Mouse (Mus musculus) gastrocnemius, postnatal 10 days (tissue): ENCODE results near the gene Gatd1. TPM values are rescaled to one million over a fixed set of nuclear protein-coding genes. Genes with fewer than 3 reads are reported as not detected.
"Not testable (repeated sequence)": the region's sequence is repeated elsewhere in the genome, so short reads cannot be mapped to it uniquely, and the experiment has no call there.

Source experiments
- DNase-seq: peaks from one replicate; pipeline ENCODE4 v3.0.0; 2021; ENCODE audit warnings: mixed read lengths
- long read RNA-seq, 2 experiments: library from polyadenylated mRNA; stranded (forward); transcript quantifications; one replicate each; pipeline ENCODE4 v2.0.0; 2021
- total RNA-seq, 2 experiments: library from RNA; stranded (reverse); gene quantifications; 2 replicates each; pipeline ENCODE4 v1.2.3; 2021

Gene Gatd1
- total RNA-seq: 10 to 100 TPM; 12.1 to 13.5 TPM
- long read RNA-seq, experiment 1, transcript Gatd1-201 (8 exons, 1,898 nt): major isoform, 11 of 12 reads
- long read RNA-seq, experiment 1, partial matches to known transcripts: 0 of 12 reads
- long read RNA-seq, experiment 1, other reads (novel, unspliced or antisense): 1 of 12 reads
- long read RNA-seq, experiment 2, partial matches to known transcripts: 0 of 5 reads
- long read RNA-seq, experiment 2, other reads (novel, unspliced or antisense): 1 of 5 reads

DNA sequence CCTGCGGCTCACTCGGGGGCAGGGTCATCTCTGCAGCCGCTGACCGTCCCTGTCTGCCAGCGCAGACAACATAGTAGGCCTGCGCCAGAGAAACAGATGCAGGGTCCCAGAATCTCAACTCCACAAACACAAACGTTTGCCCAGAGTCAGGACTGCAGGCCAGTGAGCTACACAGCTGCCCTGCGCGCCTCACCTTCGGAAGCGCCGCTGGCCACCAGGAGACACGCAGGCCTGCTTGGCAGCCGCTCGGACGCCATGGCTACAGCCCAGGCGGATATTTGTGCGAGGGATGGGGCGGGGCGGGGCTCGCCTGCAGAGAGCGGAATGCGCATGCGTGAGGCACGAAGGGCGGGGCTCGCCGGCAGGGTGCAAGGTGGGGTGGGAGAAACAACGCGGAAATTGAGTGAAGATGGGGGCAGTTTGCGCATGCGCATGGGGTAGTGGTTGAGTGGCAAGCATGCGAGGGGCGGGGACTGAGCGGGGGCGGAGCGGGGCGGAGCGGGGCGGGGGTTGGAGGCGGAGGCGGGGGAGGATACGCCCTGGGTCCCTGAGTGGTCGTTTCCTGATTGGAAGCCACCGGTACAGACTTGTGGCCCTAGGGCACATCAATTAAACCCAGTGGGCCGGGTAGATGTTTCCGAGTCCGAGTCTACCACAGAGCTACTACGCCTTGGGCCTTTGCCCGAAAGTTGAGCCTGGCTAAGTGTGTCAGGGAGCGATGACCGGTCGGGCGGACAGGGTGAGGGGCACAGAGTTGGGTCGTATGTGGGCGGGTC is at the start of gene Gatd1:
TSS of gene Gatd1 (minus strand) at position 328 of the 776 bp plus-strand sequence.
- peak; percentile 100 for DNase-seq

DNA sequence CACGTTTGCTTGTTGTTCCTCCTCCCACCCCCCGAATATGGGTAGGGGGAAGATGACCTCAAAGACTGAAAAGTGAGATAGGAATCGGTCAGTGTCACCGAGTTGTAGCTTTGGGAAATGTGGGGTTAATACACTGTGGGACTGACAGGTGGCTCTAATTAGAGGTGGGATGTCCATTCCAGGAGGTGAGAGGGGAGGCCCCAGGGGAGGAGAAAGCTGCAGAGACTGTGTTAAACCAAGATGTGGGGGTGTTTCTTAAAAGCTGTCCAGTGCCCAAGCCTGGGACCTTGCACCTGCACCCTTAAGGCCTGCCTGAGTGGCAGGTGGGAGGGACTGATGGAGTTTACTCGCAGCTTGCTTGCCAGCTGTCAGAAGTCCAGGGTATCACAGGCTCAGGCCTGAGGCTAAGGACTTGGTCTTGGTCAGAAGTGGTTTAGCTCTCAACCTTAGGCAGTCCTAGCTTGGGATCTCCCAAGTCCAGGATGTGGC is 48.4 kb upstream of the Gatd1 start:
- DNase-seq: peak; percentile 34

DNA sequence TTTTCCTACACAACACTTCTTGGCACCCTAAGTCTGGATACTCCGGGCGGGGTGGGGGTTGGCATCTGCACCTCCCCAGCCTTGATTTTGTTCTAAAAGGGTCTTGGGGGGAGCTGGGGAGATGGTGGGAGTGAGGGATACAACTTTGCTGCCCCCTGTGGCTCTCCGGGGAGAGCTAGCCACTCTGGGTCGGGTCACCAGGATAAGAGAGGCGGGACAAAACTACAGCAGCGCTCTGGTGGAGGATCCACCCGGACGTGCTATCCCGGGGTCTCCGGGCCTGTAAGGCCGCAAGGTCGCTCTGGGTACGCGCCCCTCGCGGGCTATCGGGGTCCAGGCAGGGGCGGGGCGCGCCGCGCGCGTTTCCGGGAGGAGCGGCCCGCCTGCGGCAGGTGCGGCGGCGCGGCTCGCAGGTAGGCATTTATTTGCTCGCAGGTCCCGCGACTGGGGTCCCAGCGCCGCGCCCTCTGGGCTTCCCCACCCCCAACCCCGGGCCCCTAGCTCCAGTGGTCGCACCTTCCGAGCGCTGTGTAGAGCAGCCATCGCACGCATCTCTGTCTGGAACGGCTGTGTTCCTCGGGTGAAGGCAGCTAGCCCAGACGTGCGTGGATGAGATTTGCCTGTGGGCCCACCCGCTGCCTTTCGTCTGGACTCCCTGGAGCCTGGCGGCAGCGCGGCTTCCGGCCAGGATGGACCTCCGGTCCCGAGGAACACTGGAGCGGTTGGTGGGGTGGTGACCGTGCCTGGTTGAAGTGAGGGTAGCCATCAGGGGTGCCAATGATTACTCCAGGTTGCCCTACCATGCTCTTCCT is 47.8 kb upstream of the Gatd1 start:
- peak; percentile 43 for DNase-seq

DNA sequence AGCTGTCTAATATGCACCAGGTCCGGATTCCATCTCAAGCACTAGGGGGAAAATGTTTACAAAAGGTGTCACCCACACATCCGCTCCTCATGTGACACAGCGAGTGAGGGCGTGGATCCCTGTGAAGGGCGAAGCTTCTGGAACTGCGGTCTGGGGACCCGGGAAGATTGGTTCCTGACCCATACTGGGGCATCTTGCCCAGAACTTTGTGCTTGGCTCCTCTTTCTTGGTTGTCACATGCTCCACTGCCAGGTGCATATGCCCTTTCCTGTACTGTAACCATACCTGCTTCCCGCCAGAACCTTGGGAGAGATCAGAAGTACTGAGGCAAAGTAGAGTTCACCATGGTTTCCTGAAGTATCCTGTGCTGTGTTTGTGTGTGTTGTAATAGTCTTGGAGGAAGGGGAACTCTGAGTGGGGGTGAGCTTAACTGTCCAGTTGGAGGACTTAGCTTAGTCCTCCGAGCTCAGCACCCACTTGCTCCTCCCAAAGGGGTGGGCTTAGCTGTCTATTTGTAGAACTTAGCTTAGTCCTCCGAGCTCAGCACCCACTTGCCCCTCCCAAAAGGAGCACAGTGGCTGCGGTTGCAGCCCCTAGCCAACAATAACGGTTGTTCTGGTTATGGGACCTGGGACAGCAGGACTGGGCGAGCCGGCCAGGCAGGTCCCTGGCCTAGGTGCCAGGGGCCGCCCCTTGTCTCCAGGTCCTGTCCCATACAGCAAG is 46.6 kb upstream of the Gatd1 start, which contains the start of gene Cracr2b:
TSS of gene Cracr2b (plus strand) at position 704 of the 723 bp plus-strand sequence.
- peak; percentile 29 for DNase-seq

DNA sequence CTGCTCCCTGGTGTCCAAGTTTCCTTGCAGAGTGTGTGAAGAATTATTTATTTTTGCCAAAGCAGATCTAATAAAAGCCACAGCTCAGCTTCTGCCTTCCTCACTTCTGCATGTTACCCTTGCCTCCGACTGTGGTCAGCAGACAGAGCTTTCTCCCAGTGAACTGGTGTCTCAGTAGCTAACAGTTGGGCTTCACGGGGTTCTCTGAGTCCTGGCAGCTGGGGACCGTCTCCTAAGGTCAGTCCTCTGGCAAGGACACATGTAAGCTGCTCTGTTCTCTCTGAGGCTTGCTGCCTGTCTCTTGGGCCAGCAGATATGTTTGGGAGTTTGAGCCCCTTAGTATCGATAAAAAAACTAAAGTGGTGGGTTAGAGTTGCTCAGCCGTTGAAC is 46.1 kb upstream of the Gatd1 start:
- DNase-seq: no peak

DNA sequence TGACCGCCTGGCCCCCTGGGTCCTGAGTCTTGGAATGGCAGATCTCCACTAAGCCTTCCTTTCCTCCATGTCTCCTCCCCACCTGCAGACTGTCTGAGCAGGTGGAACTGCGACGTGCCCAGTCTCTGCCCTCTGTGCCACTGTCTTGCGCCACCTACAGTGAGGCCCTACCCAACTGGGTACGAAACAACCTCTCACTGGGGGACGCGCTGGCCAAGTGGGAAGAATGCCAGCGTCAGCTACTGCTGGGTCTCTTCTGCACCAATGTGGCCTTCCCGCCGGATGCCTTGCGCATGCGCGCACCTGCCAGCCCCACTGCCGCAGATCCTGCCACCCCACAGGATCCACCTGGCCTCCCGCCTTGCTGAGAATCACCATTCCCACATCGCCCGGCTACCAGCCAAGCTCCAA is 45.4 kb upstream of the Gatd1 start:
- DNase-seq: peak; percentile 27

DNA sequence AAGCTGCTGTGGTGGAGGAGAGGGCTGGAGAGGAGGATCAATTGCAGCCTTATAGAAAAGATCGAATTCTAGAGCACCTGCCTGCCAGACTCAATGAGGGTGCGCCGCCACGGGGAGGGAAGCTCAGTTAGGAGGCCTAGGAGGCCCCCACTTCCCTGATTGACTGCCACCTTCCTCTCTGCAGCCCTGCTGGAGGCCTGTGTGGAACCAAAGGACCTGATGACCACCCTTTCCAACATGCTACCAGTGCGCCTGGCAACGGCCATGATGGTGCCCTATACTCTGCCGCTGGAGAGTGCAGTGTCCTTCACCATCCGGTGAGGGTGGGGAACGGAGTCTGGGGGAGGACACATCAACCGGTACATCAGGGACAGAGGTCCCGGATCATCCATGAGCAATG is 44.7 kb upstream of the Gatd1 start:
- DNase-seq: no peak

DNA sequence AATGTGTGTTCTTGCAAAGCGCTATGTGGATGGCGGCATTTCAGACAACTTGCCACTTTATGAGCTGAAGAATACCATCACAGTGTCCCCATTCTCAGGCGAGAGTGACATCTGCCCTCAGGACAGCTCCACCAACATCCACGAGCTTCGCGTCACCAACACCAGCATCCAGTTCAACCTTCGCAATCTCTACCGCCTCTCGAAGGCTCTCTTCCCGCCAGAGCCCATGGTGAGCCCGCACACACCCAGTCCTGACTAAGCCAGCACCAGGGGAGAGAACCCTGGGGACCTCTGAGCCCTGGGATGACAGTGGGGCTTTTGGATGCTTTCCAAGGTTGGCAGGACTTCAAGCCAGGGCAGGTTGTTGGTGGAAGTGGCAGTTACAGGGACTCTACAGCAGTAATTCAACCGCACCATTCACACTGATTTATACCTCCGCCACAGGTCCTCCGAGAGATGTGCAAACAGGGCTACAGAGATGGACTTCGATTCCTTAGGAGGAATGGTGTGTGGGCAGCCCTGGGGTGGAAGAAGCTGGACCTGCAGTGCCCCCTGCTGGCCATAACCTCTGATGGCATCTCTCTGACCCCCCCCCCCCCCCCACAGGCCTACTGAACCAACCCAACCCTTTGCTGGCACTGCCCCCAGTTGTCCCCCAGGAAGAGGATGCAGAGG is 44.2 kb upstream of the Gatd1 start:
- peak; percentile 69 for DNase-seq

DNA sequence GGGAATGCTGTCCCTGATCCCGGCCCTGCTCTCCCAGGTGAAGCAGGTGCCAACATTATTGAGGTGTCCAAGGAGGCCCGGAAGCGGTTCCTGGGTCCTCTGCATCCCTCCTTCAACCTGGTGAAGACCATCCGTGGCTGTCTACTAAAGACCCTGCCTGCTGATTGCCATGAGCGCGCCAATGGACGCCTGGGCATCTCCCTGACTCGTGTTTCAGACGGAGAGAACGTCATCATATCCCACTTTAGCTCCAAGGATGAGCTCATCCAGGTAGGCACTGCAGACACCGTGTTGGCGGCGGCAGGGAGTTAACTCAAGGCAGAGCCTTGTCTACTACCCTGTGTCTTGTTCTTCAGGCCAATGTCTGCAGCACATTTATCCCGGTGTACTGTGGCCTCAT is 43.3 kb upstream of the Gatd1 start:
- no peak for DNase-seq

DNA sequence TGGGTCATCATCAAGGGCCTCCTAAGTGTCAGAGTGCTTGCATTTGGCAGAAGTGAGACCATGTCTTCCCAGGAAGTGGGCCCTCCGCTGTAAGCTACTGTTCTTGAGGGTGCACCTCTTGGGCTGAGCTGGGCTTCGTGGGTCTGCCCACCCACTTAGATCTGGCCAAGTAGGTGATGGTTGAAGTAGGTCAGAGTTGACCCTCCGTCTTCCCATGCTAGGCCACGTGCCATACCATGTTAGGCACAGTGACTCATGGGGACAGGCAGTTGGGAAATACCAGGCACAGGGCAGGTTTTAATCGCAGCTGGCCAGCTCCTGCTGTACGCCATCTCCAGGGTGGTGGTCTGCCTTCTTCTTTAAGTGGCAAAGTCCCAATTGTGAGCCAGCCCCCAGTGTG is 42.8 kb upstream of the Gatd1 start:
- peak; percentile 16 for DNase-seq

DNA sequence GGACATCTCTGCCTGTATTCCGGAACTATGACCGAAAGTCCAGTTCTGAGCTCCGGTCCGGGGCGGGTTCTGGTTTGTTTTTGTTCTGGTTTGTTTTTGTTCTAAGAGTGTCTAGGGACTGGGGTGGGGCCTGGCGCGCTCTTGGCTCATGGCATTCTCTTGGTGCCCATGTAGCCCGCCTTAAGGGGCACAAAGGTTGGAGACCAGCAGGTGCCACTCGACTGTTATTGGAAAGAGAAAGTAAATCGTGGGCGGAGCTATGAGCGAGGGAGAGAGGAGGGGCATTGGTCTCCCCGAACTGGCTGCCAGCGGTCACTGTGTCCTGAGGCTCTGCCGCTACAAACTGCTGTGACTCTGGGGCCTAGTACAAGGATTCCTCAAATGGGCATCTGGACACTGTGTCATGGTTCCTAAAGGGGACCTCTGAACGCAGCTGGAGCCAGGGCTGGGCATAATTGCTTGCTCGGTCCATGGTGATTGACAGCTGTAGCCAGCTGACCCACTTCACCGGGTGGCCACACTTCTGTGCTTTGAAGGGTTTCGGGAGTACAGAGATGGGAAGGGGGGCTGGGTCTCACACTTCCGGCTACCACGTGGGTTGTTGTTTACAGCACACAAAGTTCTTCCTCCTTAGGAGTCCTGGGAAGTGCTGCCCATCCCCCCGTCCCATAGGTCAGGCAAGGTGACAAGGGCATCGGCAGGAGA is 41.8 kb upstream of the Gatd1 start:
- peak; percentile 56 for DNase-seq

DNA sequence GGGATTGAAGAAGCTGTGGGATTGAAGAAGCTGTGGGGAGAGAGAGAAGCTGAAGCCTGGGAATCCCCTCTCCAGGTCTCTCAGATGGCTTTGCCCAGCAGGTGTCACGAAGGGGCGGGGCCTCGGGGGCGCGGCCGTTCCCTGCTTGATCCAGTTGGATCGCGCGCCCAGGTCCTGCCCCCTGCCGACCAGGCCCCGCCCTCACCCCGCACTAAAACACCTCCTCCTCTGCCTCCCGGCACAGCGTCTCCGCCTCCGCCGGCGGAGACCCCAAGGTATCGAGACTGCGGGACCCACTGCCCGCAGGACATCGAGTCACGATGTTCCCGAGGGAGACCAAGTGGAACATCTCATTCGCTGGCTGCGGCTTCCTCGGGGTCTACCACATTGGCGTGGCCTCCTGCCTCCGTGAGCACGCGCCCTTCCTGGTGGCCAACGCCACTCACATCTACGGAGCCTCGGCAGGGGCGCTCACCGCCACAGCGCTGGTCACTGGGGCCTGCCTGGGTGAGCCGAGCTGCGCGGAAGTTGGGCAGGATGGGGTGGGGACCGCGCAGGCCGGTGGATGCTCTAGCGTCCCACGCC is 41.1 kb upstream of the Gatd1 start, which contains the start of gene Pnpla2:
TSS of gene Pnpla2 (plus strand) at position 232 of the 585 bp plus-strand sequence.
- DNase-seq: peak; percentile 97

DNA sequence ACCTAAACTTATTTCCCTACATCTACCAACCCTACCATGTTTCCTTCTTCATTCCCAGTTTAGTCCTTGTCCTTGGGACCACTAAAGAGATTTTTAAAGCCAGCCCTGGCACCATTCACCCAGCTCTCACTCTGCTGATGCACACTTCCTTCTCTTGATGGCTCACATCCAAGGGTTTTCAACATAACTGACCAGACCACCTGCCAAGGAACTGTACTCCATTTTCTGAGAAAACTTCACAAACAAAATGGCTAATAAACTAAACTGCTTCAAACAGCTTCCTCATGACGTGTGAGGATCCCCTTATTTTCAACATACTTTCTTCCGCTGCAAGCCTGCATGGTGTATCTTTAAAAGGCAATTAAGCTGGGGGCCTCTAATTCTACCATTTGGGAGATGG is 39.7 kb upstream of the Gatd1 start:
- DNase-seq: no peak

DNA sequence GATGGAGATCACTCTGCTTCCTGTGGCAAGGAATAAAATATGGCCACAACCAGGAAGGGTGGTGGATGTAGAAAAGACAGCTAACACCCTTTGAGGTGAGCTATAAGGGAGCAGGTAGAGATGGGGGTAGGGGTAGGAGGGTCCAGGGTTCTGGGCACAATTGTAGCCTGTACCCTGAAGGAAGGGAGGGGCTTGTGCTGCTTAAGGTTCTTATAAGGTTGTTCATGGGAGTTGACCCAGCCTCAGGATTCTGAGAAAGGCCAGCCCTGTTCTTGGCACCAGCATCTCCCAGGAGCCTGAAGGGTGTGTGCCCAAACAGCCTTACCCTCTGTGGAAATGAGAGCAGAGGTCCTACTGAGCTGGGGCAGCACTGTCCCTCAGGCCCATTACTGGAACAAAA is 38.0 kb upstream of the Gatd1 start:
- DNase-seq: no peak

DNA sequence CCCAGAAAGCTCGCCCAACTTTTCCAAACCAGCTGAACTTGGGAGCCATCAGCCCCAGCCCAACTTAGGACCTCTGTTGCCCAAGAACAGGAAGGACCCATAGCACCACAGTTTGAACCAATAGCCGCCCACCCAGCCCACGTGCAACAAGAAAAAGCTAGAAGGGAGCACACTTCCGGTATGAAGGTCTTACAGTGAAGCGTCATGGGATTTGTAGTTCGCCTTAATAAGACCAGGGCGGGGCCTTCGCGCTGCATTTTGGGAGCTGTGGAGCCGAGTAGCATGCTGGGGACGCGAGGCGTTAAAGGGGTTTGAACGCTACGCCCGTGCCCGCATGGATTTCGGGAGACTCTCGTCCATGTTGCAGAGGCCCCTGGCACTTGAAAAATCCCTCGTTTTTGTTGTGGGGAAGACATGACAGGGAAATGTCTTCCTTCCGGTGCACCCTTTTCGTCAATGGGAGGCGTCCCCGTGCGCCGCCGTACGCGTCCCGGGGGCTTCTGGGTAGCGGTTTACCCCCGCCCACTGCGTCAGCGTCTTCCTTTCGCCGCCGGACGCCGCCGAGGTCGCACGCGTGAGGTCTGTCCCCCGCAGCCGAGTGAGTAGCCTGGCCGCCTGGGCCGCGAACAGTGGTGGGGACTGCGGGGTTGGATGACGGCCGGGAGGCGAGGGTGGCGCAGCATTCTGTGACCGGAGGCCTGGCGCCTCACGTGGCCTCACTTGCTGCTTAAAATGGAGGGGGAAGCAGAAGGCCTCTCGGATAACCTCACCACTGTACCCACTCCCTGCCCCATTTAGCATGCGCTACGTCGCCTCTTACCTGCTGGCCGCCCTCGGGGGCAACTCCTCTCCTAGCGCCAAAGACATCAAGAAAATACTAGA is 33.4 kb upstream of the Gatd1 start, which contains the start of gene Rplp2:
TSS of gene Rplp2 (plus strand) at position 261 of the 882 bp plus-strand sequence.
- peak; percentile 93 for DNase-seq

DNA sequence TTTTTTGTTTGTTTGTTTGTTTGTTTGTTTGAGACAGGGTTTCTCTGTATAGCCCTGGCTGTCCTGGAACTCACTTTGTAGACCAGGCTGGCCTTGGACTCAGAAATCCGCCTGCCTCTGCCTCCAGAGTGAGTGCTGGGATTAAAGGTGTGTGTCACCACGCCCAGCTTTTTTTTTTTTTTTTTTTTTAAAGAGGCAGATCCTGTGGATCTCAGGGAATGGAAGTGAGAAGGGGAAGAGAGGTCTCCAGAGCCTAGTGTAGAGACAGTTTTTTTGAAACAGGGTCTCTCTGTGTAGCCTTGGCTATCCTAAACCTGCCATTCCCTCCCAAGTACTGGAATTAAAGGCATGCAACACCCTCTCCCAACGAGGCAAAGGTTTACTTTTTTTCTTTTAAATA is 32.4 kb upstream of the Gatd1 start:
- DNase-seq: not testable (repeated sequence)

DNA sequence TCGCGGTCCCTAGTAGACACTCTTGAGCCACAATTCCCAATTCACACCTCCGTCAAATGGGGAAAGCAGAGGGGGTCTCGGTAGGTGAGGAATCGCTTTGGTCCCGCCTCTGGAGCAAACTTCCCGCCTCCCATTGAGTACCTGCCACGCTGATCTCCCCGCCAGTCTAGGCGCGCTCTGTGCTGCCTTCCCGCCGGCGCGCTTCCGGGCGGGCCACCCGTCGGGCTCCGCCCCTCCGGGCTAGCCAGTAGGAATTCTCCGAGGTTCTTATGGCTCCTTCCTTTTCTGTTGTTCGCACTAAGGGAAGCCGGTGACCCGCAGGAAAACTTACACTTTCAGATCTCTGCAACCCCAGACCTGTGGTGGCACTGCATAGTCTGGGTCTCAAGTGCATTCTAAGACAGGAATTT is 29.9 kb upstream of the Gatd1 start, which contains the start of gene Pidd1:
TSS of gene Pidd1 (minus strand) at position 198 of the 410 bp plus-strand sequence.
- peak; percentile 60 for DNase-seq

DNA sequence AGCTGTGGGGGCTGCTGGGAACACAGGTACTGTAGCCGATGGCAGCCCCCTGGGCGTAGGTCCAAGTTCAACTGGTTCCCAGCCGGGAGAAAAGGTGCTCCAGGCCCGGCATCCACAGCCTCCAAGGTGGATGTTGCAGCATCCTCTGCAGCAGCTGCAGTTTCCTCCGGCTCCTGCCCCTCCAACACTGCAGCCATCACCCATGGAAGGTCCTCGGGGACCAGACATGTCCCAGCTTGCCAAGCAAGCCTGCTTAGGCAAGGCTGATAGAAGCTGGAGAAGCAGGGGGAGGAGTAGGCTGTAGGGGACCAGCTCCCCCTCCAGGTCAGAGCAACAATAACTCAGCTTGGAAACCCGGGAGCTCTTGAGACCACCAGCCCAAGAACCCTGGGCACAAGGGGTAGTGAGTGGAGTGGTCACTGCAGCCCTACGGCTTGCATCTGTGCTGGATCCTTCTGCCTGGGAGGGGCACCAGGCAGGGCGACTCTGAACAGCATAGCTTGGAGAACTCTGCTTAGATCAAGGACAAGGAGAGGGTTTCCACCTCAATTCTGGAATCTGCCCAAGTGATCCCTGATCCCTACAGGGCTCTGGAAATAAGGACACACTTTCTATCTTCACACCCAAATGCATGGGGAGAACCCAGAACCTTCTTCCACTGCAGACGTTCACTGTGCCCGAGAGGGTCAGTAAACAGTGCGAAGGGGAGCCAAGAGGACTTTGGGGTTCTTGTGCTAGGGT is 29.3 kb upstream of the Gatd1 start:
- DNase-seq: no peak
